In the genomic region with DNA sequence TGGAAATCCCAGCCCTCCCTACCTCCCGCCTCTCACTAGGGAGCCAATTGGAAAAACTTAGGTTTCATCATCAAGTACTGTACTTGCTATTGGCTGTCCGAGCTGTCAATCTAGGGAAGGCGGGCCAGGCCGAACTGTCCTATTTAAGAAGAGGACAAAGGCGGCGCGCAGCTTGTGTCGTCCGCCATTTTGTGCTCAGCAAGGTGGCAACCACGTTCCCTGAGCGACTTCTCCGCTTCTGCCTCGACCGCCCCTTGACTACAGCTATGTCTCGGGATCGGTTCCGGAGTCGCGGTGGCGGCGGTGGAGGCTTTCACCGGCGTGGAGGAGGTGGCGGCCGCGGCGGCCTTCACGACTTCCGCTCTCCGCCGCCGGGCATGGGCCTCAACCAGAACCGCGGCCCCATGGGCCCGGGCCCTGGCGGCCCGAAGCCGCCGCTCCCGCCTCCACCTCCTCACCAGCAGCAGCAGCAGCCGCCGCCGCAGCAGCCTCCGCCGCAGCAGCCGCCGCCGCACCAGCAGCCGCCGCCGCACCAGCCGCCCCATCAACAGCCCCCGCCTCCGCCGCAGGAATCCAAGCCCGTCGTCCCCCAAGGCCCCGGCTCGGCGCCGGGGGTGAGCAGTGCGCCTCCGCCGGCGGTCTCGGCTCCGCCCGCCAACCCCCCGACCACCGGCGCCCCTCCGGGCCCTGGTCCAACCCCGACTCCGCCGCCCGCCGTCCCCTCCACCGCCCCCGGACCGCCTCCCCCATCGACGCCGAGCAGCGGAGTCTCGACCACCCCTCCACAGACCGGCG, we compare ENCODE assay signal across 8 mouse cellular contexts. TPM values are rescaled to one million over a fixed set of nuclear protein-coding genes. Genes with fewer than 3 reads are reported as not detected.
DNase-seq lines count a peak whose midpoint lies in the region; ATAC-seq lines count a peak whose summit lies in the region.

A gene (plus strand): TSS at position 174 of the 795 bp plus-strand sequence.

- WGBS in heart, embryonic 13.5 days: under 1% methylated on average over 56 of the region's 87 CpGs
- WGBS in liver, embryonic 12.5 days (ENCODE audit: insufficient replicate concordance): under 1% methylated on average over 64 of the region's 87 CpGs
- 1% methylated on average over 67 of the region's 87 CpGs for WGBS in stomach, embryonic 15.5 days

- H3K9me3 ChIP-seq in heart, embryonic 13.5 days: no peaks in the 10 kb centered on the region
- H3K9me3 ChIP-seq in liver, embryonic 12.5 days (replicated peaks): no peaks in the 10 kb centered on the region
- H3K9me3 ChIP-seq in stomach, embryonic 15.5 days: no peaks in the 10 kb centered on the region

- H3K36me3 ChIP-seq in heart, embryonic 13.5 days: peaks cover 38% of the 10 kb centered on the region
- peaks cover 41% of the 10 kb centered on the region for H3K36me3 ChIP-seq in liver, embryonic 12.5 days
- H3K36me3 ChIP-seq in stomach, embryonic 15.5 days: 0 out of 2 replicates have a peak, but pooled peaks cover 13% of the 10 kb centered on the region

- peak; percentile 90 for ATAC-seq in heart, embryonic 13.5 days (ENCODE audit: extremely low read depth, insufficient number of reproducible peaks, low FRiP score, low TSS enrichment)
- ATAC-seq in liver, embryonic 12.5 days: peak; percentile 95
- ATAC-seq in stomach, embryonic 15.5 days (ENCODE audit: insufficient read depth, low FRiP score, low read depth): peak; percentile 97

- H3K4me1 ChIP-seq in brown adipose tissue, adult 24 weeks (ENCODE audit: control insufficient read depth, insufficient read depth, insufficient read length, low read length): no peaks in the 10 kb centered on the region; the same call in 1 of the 2 replicates
- H3K4me1 ChIP-seq in heart, embryonic 13.5 days: peaks cover 29% of the 10 kb centered on the region
- H3K4me1 ChIP-seq in liver, embryonic 12.5 days: peaks cover 36% of the 10 kb centered on the region
- H3K4me1 ChIP-seq in stomach, embryonic 15.5 days: 0 out of 2 replicates have a peak, but pooled peaks cover 3% of the 10 kb centered on the region

- H3K27me3 ChIP-seq in heart, embryonic 13.5 days (replicated peaks): no peaks in the 10 kb centered on the region
- H3K27me3 ChIP-seq in liver, embryonic 12.5 days (replicated peaks): no peaks in the 10 kb centered on the region
- H3K27me3 ChIP-seq in stomach, embryonic 15.5 days (replicated peaks): no peaks in the 10 kb centered on the region

- H3K4me2 ChIP-seq in heart, embryonic 13.5 days: peak within 1 kb of the TSS; percentile 94
- peak within 1 kb of the TSS; percentile 91 for H3K4me2 ChIP-seq in liver, embryonic 12.5 days
- peak within 1 kb of the TSS; percentile 89 for H3K4me2 ChIP-seq in stomach, embryonic 15.5 days

- H3K4me3 ChIP-seq in brown adipose tissue, adult 24 weeks (ENCODE audit: insufficient read depth, low read depth, low read length): peak within 1 kb of the TSS; percentile 76
- peak within 1 kb of the TSS; percentile 96 for H3K4me3 ChIP-seq in heart, embryonic 13.5 days
- peak within 1 kb of the TSS; percentile 100 for H3K4me3 ChIP-seq in liver, embryonic 12.5 days
- H3K4me3 ChIP-seq in stomach, embryonic 15.5 days (replicated peaks): peak within 1 kb of the TSS; percentile 85

- peak within 1 kb of the TSS; percentile 100 for H3K9ac ChIP-seq in heart, embryonic 13.5 days
- peak within 1 kb of the TSS; percentile 100 for H3K9ac ChIP-seq in liver, embryonic 12.5 days
- H3K9ac ChIP-seq in stomach, embryonic 15.5 days: peak within 1 kb of the TSS; percentile 96

- H3K27ac ChIP-seq in brown adipose tissue, adult 24 weeks (replicated peaks; ENCODE audit: low read depth, low read length): peak within 1 kb of the TSS; percentile 89
- peak within 1 kb of the TSS; percentile 98 for H3K27ac ChIP-seq in heart, embryonic 13.5 days (replicated peaks)
- peak within 1 kb of the TSS; percentile 98 for H3K27ac ChIP-seq in liver, embryonic 12.5 days
- peak within 1 kb of the TSS; percentile 97 for H3K27ac ChIP-seq in stomach, embryonic 15.5 days

- DNase-seq in CD4-positive, CD25-positive, alpha-beta regulatory T cell, adult 2 months (ENCODE audit: low read depth, low spot score): peak; percentile 98
- peak; percentile 85 for DNase-seq in fat pad, adult 2 months (ENCODE audit: extremely low read depth, low read depth, low spot score)
- DNase-seq in kidney, postnatal 10 days: peak; percentile 98
- peak; percentile 100 for DNase-seq in natural killer cell, adult 2 months (ENCODE audit: low spot score in 2 of 2)

RNA-seq across cellular contexts. Expression of the gene that starts here (rescaled TPM):
- 88.9 and 120 TPM in 2 replicates for polyA plus RNA-seq in brown adipose tissue, adult 24 weeks (2012; ENCODE audit: insufficient read depth, insufficient read length, missing spikeins)
- polyA plus RNA-seq in heart, embryonic 13.5 days (2015; fragmentation: Nextera tagmentation; extraction: Ambion mirVana): 44.3 and 47.4 TPM in 2 replicates
- 87.6 and 87.8 TPM in 2 replicates for polyA plus RNA-seq in liver, embryonic 12.5 days (2016; fragmentation: Nextera tagmentation; extraction: Ambion mirVana)
- 78.0 and 78.5 TPM in 2 replicates for polyA plus RNA-seq in stomach, embryonic 15.5 days (2015; fragmentation: Nextera tagmentation; extraction: Ambion mirVana)

Comparison
In these comparisons a context has a peak if more than half of its experiments do, and no peak if none do; other contexts are left out.
1. Peak in every context shown above with its lines: DNase-seq, ATAC-seq, H3K4me3 ChIP-seq and H3K27ac ChIP-seq.